Mouse (Mus musculus): Measurements from ENCODE around the gene Slc2a9. TPM values are rescaled to one million over a fixed set of nuclear protein-coding genes. Genes with fewer than 3 reads are reported as not detected.

The Slc2a9 gene
- polyA plus RNA-seq, 1 experiment from 2014 or later, result 0.48 TPM

DNA sequence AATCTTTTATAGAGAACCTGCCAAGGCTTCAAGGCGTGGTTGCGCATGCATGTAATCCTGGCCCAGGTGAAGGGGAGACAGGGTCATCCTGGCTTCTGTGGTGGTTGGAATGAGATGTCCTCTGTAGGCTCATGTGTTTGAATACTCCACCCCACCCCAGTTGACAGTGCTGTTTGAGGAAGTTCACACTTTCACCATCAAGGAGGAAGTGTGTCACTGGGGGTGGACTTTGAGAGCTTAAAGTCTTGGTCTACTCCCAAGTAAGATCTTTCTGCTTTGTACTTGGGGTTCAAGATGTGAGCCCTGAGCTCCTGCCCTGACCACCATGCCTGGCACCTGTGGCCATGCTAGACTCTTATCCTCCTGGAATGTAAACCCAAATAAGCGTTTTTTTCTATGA is 100.7 kb downstream of the Slc2a9 start:
- 90% methylated on average over 3 of the region's 3 CpGs for WGBS
- no peak for ATAC-seq
- Histone ChIP-seq H3K4me1 (ENCODE audit: control insufficient read depth, insufficient read depth, low read length) (no peaks in the 10 kb centered on the region), H3K36me3 (ENCODE audit: control insufficient read depth, insufficient read depth, low read length) (no peaks in the 10 kb centered on the region), H3K9ac (ENCODE audit: low read length) (no peak overlapping the region), H3K27ac (ENCODE audit: low read depth, low read length) (no peak overlapping the region), H3K9me3 (replicated peaks; ENCODE audit: control insufficient read depth, low read length) (no peaks in the 10 kb centered on the region), H3K27me3 (replicated peaks; ENCODE audit: control insufficient read depth, insufficient read depth, low read length) (no peaks in the 10 kb centered on the region), H3K4me2 (ENCODE audit: low read length) (no peak overlapping the region), H3K4me3 (ENCODE audit: low read depth, low read length) (no peak overlapping the region)
- DNase-seq (ENCODE audit: low spot score), result no peak

- 8% methylated on average over 2 of the region's 2 CpGs for WGBS
- H3K27me3 ChIP-seq (replicated peaks; ENCODE audit: control insufficient read depth, insufficient read depth, low read length), result no peaks in the 10 kb centered on the region
- peak overlapping the region; percentile 3; the same call in 1 of the 2 replicates for H3K4me2 ChIP-seq (ENCODE audit: low read length)
- no peaks in the 10 kb centered on the region for H3K36me3 ChIP-seq (ENCODE audit: control insufficient read depth, insufficient read depth, low read length)
- no peak overlapping the region; the same call in 1 of the 2 replicates for H3K27ac ChIP-seq (ENCODE audit: low read depth, low read length)
- DNase-seq (ENCODE audit: low spot score) (peak; percentile 25), ATAC-seq (no peak)
- no peak overlapping the region for H3K9ac ChIP-seq (ENCODE audit: low read length)
- H3K4me1 ChIP-seq (ENCODE audit: control insufficient read depth, insufficient read depth, low read length), result peaks cover 14% of the 10 kb centered on the region
- H3K9me3 ChIP-seq (replicated peaks; ENCODE audit: control insufficient read depth, low read length), result no peaks in the 10 kb centered on the region
- no peak overlapping the region for H3K4me3 ChIP-seq (ENCODE audit: low read depth, low read length)
Measured at GRCm38 (mm10) chr5:38388857-38389256, 114.1 kb downstream of the Slc2a9 start.

- ATAC-seq (peak; percentile 69), DNase-seq (ENCODE audit: low spot score) (peak; percentile 77)
- peaks cover 14% of the 10 kb centered on the region for H3K4me1 ChIP-seq (ENCODE audit: control insufficient read depth, insufficient read depth, low read length)
- no peaks in the 10 kb centered on the region for H3K9me3 ChIP-seq (replicated peaks; ENCODE audit: control insufficient read depth, low read length)
- H3K27me3 ChIP-seq (replicated peaks; ENCODE audit: control insufficient read depth, insufficient read depth, low read length), result no peaks in the 10 kb centered on the region
- H3K4me3 ChIP-seq (ENCODE audit: low read depth, low read length), result no peak overlapping the region
- no peaks in the 10 kb centered on the region for H3K36me3 ChIP-seq (ENCODE audit: control insufficient read depth, insufficient read depth, low read length)
- 12% methylated on average over 10 of the region's 10 CpGs for WGBS
- no peak overlapping the region for H3K27ac ChIP-seq (ENCODE audit: low read depth, low read length)
- no peak overlapping the region for H3K9ac ChIP-seq (ENCODE audit: low read length)
- peak overlapping the region; percentile 3; the same call in 1 of the 2 replicates for H3K4me2 ChIP-seq (ENCODE audit: low read length)
Measured at GRCm38 (mm10) chr5:38388420-38388823, 114.5 kb downstream of the Slc2a9 start.

GRCm38 (mm10) chr5:38379970-38380369 is 123.0 kb downstream of the Slc2a9 start:
- H3K9ac ChIP-seq (ENCODE audit: low read length), result no peak overlapping the region
- H3K4me2 ChIP-seq (ENCODE audit: low read length), result no peak overlapping the region
- no peaks in the 10 kb centered on the region for H3K9me3 ChIP-seq (replicated peaks; ENCODE audit: control insufficient read depth, low read length)
- H3K4me3 ChIP-seq (ENCODE audit: low read depth, low read length), result no peak overlapping the region
- no peaks in the 10 kb centered on the region for H3K36me3 ChIP-seq (ENCODE audit: control insufficient read depth, insufficient read depth, low read length)
- no peaks in the 10 kb centered on the region for H3K4me1 ChIP-seq (ENCODE audit: control insufficient read depth, insufficient read depth, low read length)
- no peak for DNase-seq (ENCODE audit: low spot score)
- no peaks in the 10 kb centered on the region for H3K27me3 ChIP-seq (replicated peaks; ENCODE audit: control insufficient read depth, insufficient read depth, low read length)
- no peak for ATAC-seq
- no peak overlapping the region for H3K27ac ChIP-seq (ENCODE audit: low read depth, low read length)
- WGBS, result 92% methylated on average over 5 of the region's 5 CpGs

DNA sequence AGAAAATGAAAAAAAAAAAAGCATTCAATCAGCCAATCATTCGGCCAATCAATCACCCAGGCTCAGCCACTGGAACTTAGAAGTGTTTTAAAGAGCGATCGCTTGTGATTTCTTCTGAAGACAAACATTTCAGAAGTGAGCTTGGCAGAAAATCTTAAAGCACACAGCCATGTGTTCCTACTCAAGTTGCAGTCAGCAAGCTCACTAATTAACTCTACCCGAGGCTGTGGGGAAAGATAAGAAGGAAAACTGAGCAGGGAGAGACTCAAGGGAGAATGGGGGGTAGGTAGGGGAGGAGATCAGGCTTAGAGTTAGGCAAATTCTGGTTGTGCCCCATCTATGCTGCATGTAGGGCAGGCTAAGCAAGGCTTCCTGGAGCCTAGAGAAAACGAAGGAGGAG is 130.6 kb downstream of the Slc2a9 start:
- H3K36me3 ChIP-seq (ENCODE audit: control insufficient read depth, insufficient read depth, low read length), result no peaks in the 10 kb centered on the region
- H3K27ac ChIP-seq (ENCODE audit: low read depth, low read length), result no peak overlapping the region
- H3K9ac ChIP-seq (ENCODE audit: low read length), result no peak overlapping the region
- no peak overlapping the region for H3K4me2 ChIP-seq (ENCODE audit: low read length)
- ATAC-seq (no peak), DNase-seq (ENCODE audit: low spot score) (no peak)
- WGBS, result 55% methylated on average over 5 of the region's 5 CpGs
- H3K4me1 ChIP-seq (ENCODE audit: control insufficient read depth, insufficient read depth, low read length), result no peaks in the 10 kb centered on the region
- H3K9me3 ChIP-seq (replicated peaks; ENCODE audit: control insufficient read depth, low read length), result no peaks in the 10 kb centered on the region
- H3K4me3 ChIP-seq (ENCODE audit: low read depth, low read length), result no peak overlapping the region
- no peaks in the 10 kb centered on the region for H3K27me3 ChIP-seq (replicated peaks; ENCODE audit: control insufficient read depth, insufficient read depth, low read length)

GRCm38 (mm10) chr5:38371308-38371707 is 131.6 kb downstream of the Slc2a9 start:
- no peak overlapping the region for H3K4me3 ChIP-seq (ENCODE audit: low read depth, low read length)
- H3K27ac ChIP-seq (ENCODE audit: low read depth, low read length), result no peak overlapping the region
- no peaks in the 10 kb centered on the region for H3K27me3 ChIP-seq (replicated peaks; ENCODE audit: control insufficient read depth, insufficient read depth, low read length)
- no peaks in the 10 kb centered on the region for H3K9me3 ChIP-seq (replicated peaks; ENCODE audit: control insufficient read depth, low read length)
- no peak overlapping the region for H3K4me2 ChIP-seq (ENCODE audit: low read length)
- H3K36me3 ChIP-seq (ENCODE audit: control insufficient read depth, insufficient read depth, low read length), result no peaks in the 10 kb centered on the region
- no peak for DNase-seq (ENCODE audit: low spot score)
- no peak for ATAC-seq
- WGBS, result 93% methylated on average over 1 of the region's 1 CpGs
- no peak overlapping the region for H3K9ac ChIP-seq (ENCODE audit: low read length)
- H3K4me1 ChIP-seq (ENCODE audit: control insufficient read depth, insufficient read depth, low read length), result peaks cover 8% of the 10 kb centered on the region; the same call in 1 of the 2 replicates

GRCm38 (mm10) chr5:38366650-38367470 is 136.1 kb downstream of the Slc2a9 start:
- 12% methylated on average over 18 of the region's 18 CpGs for WGBS
- peak; percentile 41 for DNase-seq (ENCODE audit: low spot score)
- Histone ChIP-seq H3K4me1 (ENCODE audit: control insufficient read depth, insufficient read depth, low read length) (peaks cover 8% of the 10 kb centered on the region; the same call in 1 of the 2 replicates), H3K9ac (ENCODE audit: low read length) (no peak overlapping the region), H3K9me3 (replicated peaks; ENCODE audit: control insufficient read depth, low read length) (no peaks in the 10 kb centered on the region), H3K4me2 (ENCODE audit: low read length) (peak overlapping the region; percentile 43), H3K27ac (ENCODE audit: low read depth, low read length) (no peak overlapping the region), H3K27me3 (replicated peaks; ENCODE audit: control insufficient read depth, insufficient read depth, low read length) (no peaks in the 10 kb centered on the region), H3K36me3 (ENCODE audit: control insufficient read depth, insufficient read depth, low read length) (no peaks in the 10 kb centered on the region), H3K4me3 (ENCODE audit: low read depth, low read length) (peak overlapping the region; percentile 14; the same call in 1 of the 2 replicates)
- peak; percentile 64 for ATAC-seq

GRCm38 (mm10) chr5:38365521-38365920 is 137.4 kb downstream of the Slc2a9 start:
- Histone ChIP-seq H3K9ac (ENCODE audit: low read length) (no peak overlapping the region), H3K4me2 (ENCODE audit: low read length) (no peak overlapping the region), H3K27ac (ENCODE audit: low read depth, low read length) (no peak overlapping the region), H3K4me3 (ENCODE audit: low read depth, low read length) (no peak overlapping the region), H3K36me3 (ENCODE audit: control insufficient read depth, insufficient read depth, low read length) (no peaks in the 10 kb centered on the region), H3K4me1 (ENCODE audit: control insufficient read depth, insufficient read depth, low read length) (peaks cover 8% of the 10 kb centered on the region; the same call in 1 of the 2 replicates), H3K9me3 (replicated peaks; ENCODE audit: control insufficient read depth, low read length) (no peaks in the 10 kb centered on the region), H3K27me3 (replicated peaks; ENCODE audit: control insufficient read depth, insufficient read depth, low read length) (no peaks in the 10 kb centered on the region)
- WGBS, result 22% methylated on average over 2 of the region's 2 CpGs
- ATAC-seq (no peak), DNase-seq (ENCODE audit: low spot score) (no peak)

DNA sequence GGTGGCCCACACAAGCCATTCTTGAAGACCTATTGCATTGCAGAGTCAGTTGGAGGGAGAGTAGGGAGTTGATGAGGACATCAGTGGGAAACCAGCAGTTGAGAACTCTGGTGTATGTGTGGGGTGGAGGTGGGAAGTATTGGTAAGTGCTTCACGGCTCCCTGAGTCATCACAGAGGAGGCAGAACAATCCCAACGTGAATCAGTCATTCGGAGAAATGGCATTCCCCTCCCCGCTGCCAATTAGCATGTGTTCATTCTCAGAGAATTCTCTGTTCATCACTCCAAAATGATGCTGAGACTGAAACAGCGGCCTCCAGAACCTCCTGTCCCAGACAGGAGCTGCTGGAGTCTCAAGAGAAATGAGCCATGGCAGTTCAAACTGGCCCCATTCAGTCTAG is 138.5 kb downstream of the Slc2a9 start:
- DNase-seq (ENCODE audit: low spot score), result no peak
- H3K9ac ChIP-seq (ENCODE audit: low read length), result no peak overlapping the region
- H3K27ac ChIP-seq (ENCODE audit: low read depth, low read length), result no peak overlapping the region
- H3K4me2 ChIP-seq (ENCODE audit: low read length), result no peak overlapping the region
- H3K4me1 ChIP-seq (ENCODE audit: control insufficient read depth, insufficient read depth, low read length), result peaks cover 8% of the 10 kb centered on the region; the same call in 1 of the 2 replicates
- ATAC-seq, result no peak
- no peaks in the 10 kb centered on the region for H3K36me3 ChIP-seq (ENCODE audit: control insufficient read depth, insufficient read depth, low read length)
- H3K4me3 ChIP-seq (ENCODE audit: low read depth, low read length), result no peak overlapping the region
- H3K9me3 ChIP-seq (replicated peaks; ENCODE audit: control insufficient read depth, low read length), result no peaks in the 10 kb centered on the region
- 86% methylated on average over 5 of the region's 5 CpGs for WGBS
- no peaks in the 10 kb centered on the region for H3K27me3 ChIP-seq (replicated peaks; ENCODE audit: control insufficient read depth, insufficient read depth, low read length)

Measured in forebrain, embryonic 14.5 days (tissue).